Mouse (Mus musculus): Measurements from ENCODE around the gene Vmn1r120. TPM values are rescaled to one million over a fixed set of nuclear protein-coding genes. Genes with fewer than 3 reads are reported as not detected.
"Not testable (repeated sequence)": the region's sequence is repeated elsewhere in the genome, so short reads cannot be mapped to it uniquely, and the experiment has no call there.

The Vmn1r120 gene
- not detected in 2 replicates for polyA plus RNA-seq (2015; fragmentation: Nextera tagmentation; extraction: Ambion mirVana)

- not testable (repeated sequence) for H3K9me3 ChIP-seq (ENCODE audit: control insufficient read depth, low read length); H3K27me3 ChIP-seq (replicated peaks; ENCODE audit: control insufficient read depth, insufficient read depth, low read length); H3K4me1 ChIP-seq (replicated peaks; ENCODE audit: control insufficient read depth, insufficient read depth, low read length); H3K4me3 ChIP-seq (replicated peaks; ENCODE audit: low read length); H3K4me2 ChIP-seq (ENCODE audit: low read length); H3K36me3 ChIP-seq (ENCODE audit: control insufficient read depth, insufficient read depth); ATAC-seq; H3K27ac ChIP-seq (ENCODE audit: low read length); H3K9ac ChIP-seq (replicated peaks; ENCODE audit: low read depth, low read length)
- 100% methylated on average over 1 of the region's 1 CpGs for WGBS
Observed at GRCm38 (mm10) chr7:21053684-21054083, at the start of gene Vmn1r120. Gene Vmn1r120, minus strand, starts transcription at chr7:21053784.

- not testable (repeated sequence) for H3K36me3 ChIP-seq (ENCODE audit: control insufficient read depth, insufficient read depth); H3K27me3 ChIP-seq (replicated peaks; ENCODE audit: control insufficient read depth, insufficient read depth, low read length); H3K4me1 ChIP-seq (replicated peaks; ENCODE audit: control insufficient read depth, insufficient read depth, low read length); H3K9me3 ChIP-seq (ENCODE audit: control insufficient read depth, low read length); H3K9ac ChIP-seq (replicated peaks; ENCODE audit: low read depth, low read length); H3K27ac ChIP-seq (ENCODE audit: low read length); H3K4me2 ChIP-seq (ENCODE audit: low read length); H3K4me3 ChIP-seq (replicated peaks; ENCODE audit: low read length); ATAC-seq
- WGBS = 74% methylated on average over 4 of the region's 5 CpGs
Observed at GRCm38 (mm10) chr7:21098413-21098812, 44.8 kb upstream of the Vmn1r120 start, which contains the start of gene Vmn1r121. Gene Vmn1r121, minus strand, starts transcription at chr7:21098513.

GRCm38 (mm10) chr7:21012355-21012754 is 41.2 kb downstream of the Vmn1r120 start, which contains the start of gene Vmn1r119:
Gene Vmn1r119, minus strand, starts transcription at chr7:21012455.
- not testable (repeated sequence) for ATAC-seq; H3K27me3 ChIP-seq (replicated peaks; ENCODE audit: control insufficient read depth, insufficient read depth, low read length); H3K9ac ChIP-seq (replicated peaks; ENCODE audit: low read depth, low read length); H3K9me3 ChIP-seq (ENCODE audit: control insufficient read depth, low read length); H3K4me1 ChIP-seq (replicated peaks; ENCODE audit: control insufficient read depth, insufficient read depth, low read length); H3K27ac ChIP-seq (ENCODE audit: low read length); H3K36me3 ChIP-seq (ENCODE audit: control insufficient read depth, insufficient read depth); H3K4me2 ChIP-seq (ENCODE audit: low read length); H3K4me3 ChIP-seq (replicated peaks; ENCODE audit: low read length)
- no CpG with 5 or more reads among the region's 2 CpGs for WGBS

Other genes with a start within 250 kb of the Vmn1r120 start
- not detected in 2 replicates for gene Vmn1r114, start 241.6 kb downstream of the Vmn1r120 start, polyA plus RNA-seq (2015; fragmentation: Nextera tagmentation; extraction: Ambion mirVana)
- gene Vmn1r115, start 208.8 kb downstream of the Vmn1r120 start, polyA plus RNA-seq (2015; fragmentation: Nextera tagmentation; extraction: Ambion mirVana) = not detected in 2 replicates
- not detected in 2 replicates for gene Vmn1r116, start 181.5 kb downstream of the Vmn1r120 start, polyA plus RNA-seq (2015; fragmentation: Nextera tagmentation; extraction: Ambion mirVana)
- not detected in 2 replicates for gene Vmn1r117, start 169.7 kb downstream of the Vmn1r120 start, polyA plus RNA-seq (2015; fragmentation: Nextera tagmentation; extraction: Ambion mirVana)
- not detected in 2 replicates for gene Vmn1r118, start 141.4 kb downstream of the Vmn1r120 start, polyA plus RNA-seq (2015; fragmentation: Nextera tagmentation; extraction: Ambion mirVana)
- not detected in 2 replicates for gene Vmn1r119, start 41.3 kb downstream of the Vmn1r120 start, polyA plus RNA-seq (2015; fragmentation: Nextera tagmentation; extraction: Ambion mirVana)
- gene Vmn1r121, start 44.7 kb upstream of the Vmn1r120 start, polyA plus RNA-seq (2015; fragmentation: Nextera tagmentation; extraction: Ambion mirVana) = not detected in 2 replicates
- not detected in 2 replicates for gene Vmn1r122, start 80.3 kb upstream of the Vmn1r120 start, polyA plus RNA-seq (2015; fragmentation: Nextera tagmentation; extraction: Ambion mirVana)
- not detected in 2 replicates for gene Vmn1r123, start 108.4 kb upstream of the Vmn1r120 start, polyA plus RNA-seq (2015; fragmentation: Nextera tagmentation; extraction: Ambion mirVana)
- gene Gm5157, start 136.6 kb upstream of the Vmn1r120 start, polyA plus RNA-seq (2015; fragmentation: Nextera tagmentation; extraction: Ambion mirVana) = not detected in 2 replicates
- not detected in 2 replicates for gene Vmn1r124, start 206.8 kb upstream of the Vmn1r120 start, polyA plus RNA-seq (2015; fragmentation: Nextera tagmentation; extraction: Ambion mirVana)
- gene Vmn1r125, start 218.4 kb upstream of the Vmn1r120 start, polyA plus RNA-seq (2015; fragmentation: Nextera tagmentation; extraction: Ambion mirVana) = not detected in 2 replicates
- gene Vmn1r126, start 247.7 kb upstream of the Vmn1r120 start, polyA plus RNA-seq (2015; fragmentation: Nextera tagmentation; extraction: Ambion mirVana) = not detected in 2 replicates